Mouse (Mus musculus): Measurements from ENCODE around the gene Gm21060. TPM values are rescaled to one million over a fixed set of nuclear protein-coding genes. Genes with fewer than 3 reads are reported as not detected.
"Not testable (repeated sequence)": the region's sequence is repeated elsewhere in the genome, so short reads cannot be mapped to it uniquely, and the experiment has no call there.

Gm21060 gene
- polyA plus RNA-seq, 1 experiment from 2014 or later = not detected

DNA sequence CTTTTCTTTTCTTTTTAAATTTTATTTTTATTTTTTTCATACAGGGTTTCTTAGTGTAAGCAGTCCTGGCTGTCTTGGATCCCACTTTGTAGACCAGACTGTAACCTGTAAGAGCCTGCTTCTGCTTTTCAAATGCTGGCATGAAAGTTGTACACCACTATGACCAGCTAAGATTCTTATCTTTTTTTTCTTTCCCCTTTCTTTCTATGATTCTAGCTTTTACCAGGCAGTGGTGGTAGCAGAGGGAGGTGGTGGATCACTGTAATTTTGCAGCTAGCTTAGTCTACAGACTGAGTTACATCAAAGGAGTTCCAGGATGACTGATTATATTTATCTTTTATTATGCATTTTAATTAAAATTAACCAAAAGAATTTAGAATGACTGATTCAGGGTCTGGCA, 31.9 kb downstream of the Gm21060 start:
- Histone ChIP-seq H3K9ac (replicated peaks) (no peak overlapping the region), H3K4me2 (replicated peaks) (no peak overlapping the region), H3K27me3 (no peaks in the 10 kb centered on the region), H3K9me3 (no peaks in the 10 kb centered on the region), H3K4me3 (no peak overlapping the region), H3K36me3 (no peaks in the 10 kb centered on the region), H3K4me1 (no peaks in the 10 kb centered on the region), H3K27ac (replicated peaks) (no peak overlapping the region)
- no peak for ATAC-seq (replicated peaks)

DNA sequence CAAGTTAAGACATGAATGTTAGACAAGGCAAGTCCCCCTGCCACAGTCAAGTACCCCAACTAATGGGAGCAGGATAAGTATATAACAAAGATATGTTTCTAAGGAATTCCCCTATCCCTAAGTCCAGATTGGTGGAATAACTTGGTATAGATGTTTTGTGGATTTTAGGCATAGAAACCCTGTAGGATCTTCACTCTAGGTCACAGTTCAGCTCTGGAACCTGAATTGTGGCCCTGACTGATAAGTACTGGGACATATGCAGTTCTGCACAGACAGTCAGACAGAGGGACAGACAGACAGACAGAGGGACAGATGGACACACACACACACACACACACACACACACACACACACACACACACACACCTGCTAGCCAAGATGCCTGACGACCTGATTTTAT, 32.6 kb downstream of the Gm21060 start:
- H3K4me1 ChIP-seq = no peaks in the 10 kb centered on the region
- H3K4me3 ChIP-seq = no peak overlapping the region
- no peak overlapping the region for H3K9ac ChIP-seq (replicated peaks)
- ATAC-seq (replicated peaks) = no peak
- no peaks in the 10 kb centered on the region for H3K36me3 ChIP-seq
- H3K4me2 ChIP-seq (replicated peaks) = no peak overlapping the region
- no peak overlapping the region for H3K27ac ChIP-seq (replicated peaks)
- no peaks in the 10 kb centered on the region for H3K27me3 ChIP-seq
- 100% methylated on average over 1 of the region's 1 CpGs for WGBS
- no peaks in the 10 kb centered on the region for H3K9me3 ChIP-seq

DNA sequence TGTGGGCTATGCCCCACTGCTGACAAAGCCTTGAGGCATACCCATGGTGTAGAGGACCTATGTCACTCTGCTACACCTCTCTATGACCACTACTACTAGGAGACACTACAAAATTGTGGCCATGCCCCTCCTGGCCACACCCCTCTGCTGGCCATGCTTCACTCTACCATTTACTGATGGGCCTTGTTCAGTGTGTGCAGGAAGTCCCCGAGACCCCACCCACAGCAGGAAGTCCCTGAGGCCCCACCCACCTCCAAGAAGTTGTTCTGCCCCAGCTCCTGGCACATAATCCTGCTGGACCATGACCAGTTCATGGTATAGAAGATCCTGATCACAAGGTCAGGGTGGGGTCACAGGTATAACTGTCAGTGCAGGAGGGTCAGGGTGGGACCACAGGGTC, 35.6 kb downstream of the Gm21060 start:
- no peak overlapping the region for H3K4me3 ChIP-seq
- H3K4me1 ChIP-seq = no peaks in the 10 kb centered on the region
- H3K27ac ChIP-seq (replicated peaks) = no peak overlapping the region
- H3K36me3 ChIP-seq = no peaks in the 10 kb centered on the region
- no peaks in the 10 kb centered on the region for H3K9me3 ChIP-seq
- H3K4me2 ChIP-seq (replicated peaks) = no peak overlapping the region
- 81% methylated on average over 1 of the region's 1 CpGs for WGBS
- no peak for ATAC-seq (replicated peaks)
- H3K27me3 ChIP-seq = no peaks in the 10 kb centered on the region
- H3K9ac ChIP-seq (replicated peaks) = no peak overlapping the region

DNA sequence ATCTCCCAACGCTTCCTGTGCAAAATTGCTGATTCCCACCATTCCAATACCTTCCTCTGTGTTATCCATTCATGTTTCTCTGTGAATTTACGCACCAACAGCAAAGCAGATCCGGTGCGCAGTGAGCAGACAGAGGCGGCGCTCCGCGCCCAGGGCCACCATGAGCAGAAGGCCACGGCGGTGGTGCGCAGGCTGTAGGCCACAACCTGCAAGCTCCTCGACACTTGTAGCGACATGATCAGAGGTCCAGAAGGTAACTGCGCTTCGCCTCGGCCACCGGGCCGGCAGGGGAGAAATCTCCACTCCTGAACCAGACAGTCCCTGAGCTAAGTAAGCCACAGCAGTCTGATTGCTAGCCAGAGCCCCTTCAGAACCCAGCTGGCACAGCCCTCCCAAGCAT, 39.1 kb downstream of the Gm21060 start:
- Histone ChIP-seq H3K36me3 (no peaks in the 10 kb centered on the region), H3K4me3 (no peak overlapping the region), H3K9me3 (no peaks in the 10 kb centered on the region), H3K4me1 (no peaks in the 10 kb centered on the region), H3K27me3 (no peaks in the 10 kb centered on the region), H3K9ac (replicated peaks) (no peak overlapping the region), H3K4me2 (replicated peaks) (no peak overlapping the region), H3K27ac (replicated peaks) (no peak overlapping the region)
- 94% methylated on average over 18 of the region's 18 CpGs for WGBS
- no peak for ATAC-seq (replicated peaks)

DNA sequence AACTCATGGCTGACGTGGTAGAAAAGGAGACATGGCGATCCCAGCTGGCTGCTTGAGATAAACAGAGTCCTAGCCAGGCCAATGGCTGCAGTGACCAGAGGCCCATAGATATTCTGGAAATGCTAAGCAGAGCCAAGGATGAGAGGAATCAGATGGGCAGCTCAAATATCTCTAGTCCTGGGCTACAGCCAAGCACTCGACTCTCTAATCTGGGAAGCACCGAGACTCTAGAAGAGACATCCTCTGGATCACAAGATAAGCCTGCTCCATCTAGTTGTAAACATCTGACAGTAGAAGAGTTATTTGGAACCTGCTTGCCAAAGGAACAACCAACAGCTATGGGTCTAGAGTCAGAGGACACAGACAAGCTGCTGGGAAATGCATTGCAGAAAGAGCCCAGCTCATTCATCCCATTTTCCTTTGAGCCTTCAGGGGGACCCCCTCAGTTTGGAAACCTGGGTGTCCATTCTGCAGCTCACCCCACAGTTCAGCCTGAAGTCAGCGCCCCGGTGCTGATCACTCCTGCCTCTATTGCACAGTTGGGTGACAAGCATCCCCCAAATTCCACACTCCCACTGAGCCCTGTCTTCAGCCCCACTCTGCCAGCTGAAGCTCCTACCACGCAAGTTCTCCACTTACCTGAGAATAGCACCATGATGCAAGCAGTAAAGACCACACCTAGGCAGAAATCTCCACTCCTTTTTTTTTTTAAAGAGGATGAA, 40.5 kb downstream of the Gm21060 start:
- no peak overlapping the region for H3K9ac ChIP-seq (replicated peaks)
- H3K27ac ChIP-seq (replicated peaks) = no peak overlapping the region
- WGBS = 93% methylated on average over 7 of the region's 7 CpGs
- no peak overlapping the region for H3K4me2 ChIP-seq (replicated peaks)
- no peaks in the 10 kb centered on the region for H3K9me3 ChIP-seq
- H3K4me3 ChIP-seq = no peak overlapping the region
- H3K36me3 ChIP-seq = no peaks in the 10 kb centered on the region
- H3K4me1 ChIP-seq = no peaks in the 10 kb centered on the region
- no peaks in the 10 kb centered on the region for H3K27me3 ChIP-seq
- ATAC-seq (replicated peaks) = no peak

DNA sequence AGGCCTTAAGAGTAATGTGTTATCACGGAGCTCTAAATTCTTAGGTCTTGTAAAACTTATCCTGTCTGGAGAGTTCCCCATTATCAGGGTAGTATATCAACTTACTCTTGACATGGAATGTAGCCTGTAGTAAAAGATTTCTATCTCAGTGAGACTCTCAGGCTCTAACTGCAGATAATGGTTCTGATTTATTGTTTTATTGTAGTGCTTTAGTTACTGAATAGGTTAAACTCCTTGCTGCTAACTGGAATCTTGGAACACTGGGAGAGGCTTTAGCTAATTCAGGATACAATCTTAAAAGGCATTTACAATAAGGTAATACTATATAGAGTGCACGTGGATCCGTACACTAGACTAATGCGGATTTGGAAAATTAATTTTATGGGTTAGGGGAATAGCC, 49.5 kb downstream of the Gm21060 start:
- not testable (repeated sequence) for H3K36me3 ChIP-seq; H3K4me3 ChIP-seq; H3K27me3 ChIP-seq; ATAC-seq (replicated peaks); H3K4me1 ChIP-seq; H3K9me3 ChIP-seq; H3K9ac ChIP-seq (replicated peaks); H3K27ac ChIP-seq (replicated peaks); H3K4me2 ChIP-seq (replicated peaks)
- WGBS = 91% methylated on average over 4 of the region's 4 CpGs

Other genes with a start within 250 kb of the Gm21060 start
- 45.0 and 49.1 TPM in 2 replicates for gene Zfp950, start 156.2 kb downstream of the Gm21060 start, polyA plus RNA-seq (2015; fragmentation: Nextera tagmentation; extraction: Ambion mirVana)
- gene Gm7102, start 120.8 kb downstream of the Gm21060 start, polyA plus RNA-seq (2015; fragmentation: Nextera tagmentation; extraction: Ambion mirVana) = 0.11 and 0.20 TPM in 2 replicates
- not detected in 2 replicates for gene Gm6020, start 113.2 kb downstream of the Gm21060 start, polyA plus RNA-seq (2015; fragmentation: Nextera tagmentation; extraction: Ambion mirVana)
- 32.7 and 36.8 TPM in 2 replicates for gene Csf2ra, start 68.6 kb downstream of the Gm21060 start, polyA plus RNA-seq (2015; fragmentation: Nextera tagmentation; extraction: Ambion mirVana)